Mouse (Mus musculus) skeletal muscle tissue, adult 2 months (tissue): ENCODE results near the gene Mrgprb4.

Source experiments
- DNase-seq: peaks from one replicate; pipeline ENCODE4 v3.0.0-alpha.2; 2012; ENCODE audit warnings: low read depth, low spot score

The Mrgprb4 gene

GRCm38 (mm10) chr7:48199188-48199587 lies at the start of gene Mrgprb4:
TSS of gene Mrgprb4 (minus strand) at chr7:48199288.
- no peak for DNase-seq

- DNase-seq = no peak
Measured at GRCm38 (mm10) chr7:48226114-48226513, 27.0 kb upstream of the Mrgprb4 start.

GRCm38 (mm10) chr7:48225065-48225464 lies 26.0 kb upstream of the Mrgprb4 start:
- no peak for DNase-seq

GRCm38 (mm10) chr7:48168919-48169318 lies 30.2 kb downstream of the Mrgprb4 start, which contains the start of gene Mrgprb5:
TSS of gene Mrgprb5 (minus strand) at chr7:48169019.
- DNase-seq = no peak

- DNase-seq = no peak
Measured at GRCm38 (mm10) chr7:48167471-48167870, 31.6 kb downstream of the Mrgprb4 start.
